Mouse (Mus musculus): ENCODE data around the gene Defb45.
A peak's percentile ranks its signal among the peaks of the same experiment; 100 is the strongest.

The Defb45 gene

GRCm38 (mm10) chr2:152599299-152599698, at the start of gene Defb45:
Gene Defb45, minus strand, starts transcription at chr2:152599399.
- DNase-seq (ENCODE audit: inconsistent age in 2 of 2, low spot score in 1 of 2) = no peak

- DNase-seq (ENCODE audit: inconsistent age in 2 of 2, low spot score in 1 of 2) = peak in 1 of 2 experiments; percentile 59
Measured at GRCm38 (mm10) chr2:152639406-152640113, 40.4 kb upstream of the Defb45 start.

GRCm38 (mm10) chr2:152638865-152639264, 39.7 kb upstream of the Defb45 start:
- DNase-seq (ENCODE audit: inconsistent age in 2 of 2, low spot score in 1 of 2) = no peak

GRCm38 (mm10) chr2:152637381-152637780, 38.2 kb upstream of the Defb45 start:
- no peak for DNase-seq (ENCODE audit: inconsistent age in 2 of 2, low spot score in 1 of 2)

- DNase-seq (ENCODE audit: inconsistent age in 2 of 2, low spot score in 1 of 2) = no peak
Measured at GRCm38 (mm10) chr2:152637006-152637322, 37.8 kb upstream of the Defb45 start.

GRCm38 (mm10) chr2:152636246-152637005, 37.2 kb upstream of the Defb45 start:
- peak; percentile 65 to 77 for DNase-seq (ENCODE audit: inconsistent age in 2 of 2, low spot score in 1 of 2)

GRCm38 (mm10) chr2:152634311-152634710, 35.1 kb upstream of the Defb45 start:
- DNase-seq (ENCODE audit: inconsistent age in 2 of 2, low spot score in 1 of 2) = no peak

- DNase-seq (ENCODE audit: inconsistent age in 2 of 2, low spot score in 1 of 2) = peak in 1 of 2 experiments; percentile 49
Measured at GRCm38 (mm10) chr2:152633334-152633733, 34.1 kb upstream of the Defb45 start.

GRCm38 (mm10) chr2:152629904-152630303, 30.7 kb upstream of the Defb45 start:
- no peak for DNase-seq (ENCODE audit: inconsistent age in 2 of 2, low spot score in 1 of 2)

- peak in 1 of 2 experiments; percentile 45 for DNase-seq (ENCODE audit: inconsistent age in 2 of 2, low spot score in 1 of 2)
Measured at GRCm38 (mm10) chr2:152629239-152629638, 30.0 kb upstream of the Defb45 start.

- no peak for DNase-seq (ENCODE audit: inconsistent age in 2 of 2, low spot score in 1 of 2)
Measured at GRCm38 (mm10) chr2:152628066-152628465, 28.9 kb upstream of the Defb45 start.

GRCm38 (mm10) chr2:152626774-152627591, 27.8 kb upstream of the Defb45 start, which contains the start of gene Rem1:
Gene Rem1, plus strand, starts transcription at chr2:152626951.
- DNase-seq (ENCODE audit: inconsistent age in 2 of 2, low spot score in 1 of 2) = peak; percentile 46 to 63

- no peak for DNase-seq (ENCODE audit: inconsistent age in 2 of 2, low spot score in 1 of 2)
Measured at GRCm38 (mm10) chr2:152625256-152625655, 26.1 kb upstream of the Defb45 start.

GRCm38 (mm10) chr2:152624566-152624965, 25.4 kb upstream of the Defb45 start:
- peak; percentile 67 to 85 for DNase-seq (ENCODE audit: inconsistent age in 2 of 2, low spot score in 1 of 2)

- DNase-seq (ENCODE audit: inconsistent age in 2 of 2, low spot score in 1 of 2) = no peak
Measured at GRCm38 (mm10) chr2:152622953-152623352, 23.8 kb upstream of the Defb45 start, which contains the start of gene Defb25. Gene Defb25, minus strand, starts transcription at chr2:152623053.

GRCm38 (mm10) chr2:152622151-152622550, 23.0 kb upstream of the Defb45 start:
- DNase-seq (ENCODE audit: inconsistent age in 2 of 2, low spot score in 1 of 2) = no peak

GRCm38 (mm10) chr2:152620367-152621134, 21.4 kb upstream of the Defb45 start:
- DNase-seq (ENCODE audit: inconsistent age in 2 of 2, low spot score in 1 of 2) = peak in 1 of 2 experiments; percentile 49

- DNase-seq (ENCODE audit: inconsistent age in 2 of 2, low spot score in 1 of 2) = peak in 1 of 2 experiments; percentile 41
Measured at GRCm38 (mm10) chr2:152617374-152617773, 18.2 kb upstream of the Defb45 start.

- DNase-seq (ENCODE audit: inconsistent age in 2 of 2, low spot score in 1 of 2) = no peak
Measured at GRCm38 (mm10) chr2:152616470-152616869, 17.3 kb upstream of the Defb45 start.

GRCm38 (mm10) chr2:152615563-152615962, 16.4 kb upstream of the Defb45 start:
- peak; percentile 58 to 91 for DNase-seq (ENCODE audit: inconsistent age in 2 of 2, low spot score in 1 of 2)

- DNase-seq (ENCODE audit: inconsistent age in 2 of 2, low spot score in 1 of 2) = no peak
Measured at GRCm38 (mm10) chr2:152612193-152612592, 13.0 kb upstream of the Defb45 start.
